Mouse (Mus musculus): ENCODE measurements around the gene Matn3.

DNA sequence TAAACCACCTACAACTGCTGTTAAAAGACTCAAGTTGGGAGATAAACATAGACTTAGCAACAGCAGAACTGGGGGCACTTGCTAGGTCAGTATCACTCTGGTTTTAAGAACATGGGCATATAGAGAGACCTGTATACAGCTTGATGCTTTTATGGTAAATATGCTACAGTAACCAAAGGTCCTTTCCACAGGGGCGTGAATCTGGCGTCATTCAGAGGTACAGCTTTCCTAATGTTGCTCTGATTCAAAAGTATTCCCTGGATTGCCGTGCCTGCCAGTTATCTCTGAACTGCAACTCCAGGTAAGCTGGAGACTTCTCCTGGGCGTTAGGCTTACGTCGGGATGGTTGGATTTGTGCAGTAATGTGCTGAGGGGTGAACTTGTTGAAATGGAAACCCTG lies 60.1 kb downstream of the Matn3 start:
- TF ChIP-seq POLR2A (IDR thresholded peaks at IDR 0.05; ENCODE audit: low read depth, low read length) (no peak), CTCF (IDR thresholded peaks at IDR 0.05; ENCODE audit: extremely low read depth, insufficient read length, insufficient replicate concordance, low read depth, low read length) (no peak)

Data from small intestine, adult 2 months (tissue).